Mouse (Mus musculus) heart, embryonic 16.5 days (tissue): Measurements from ENCODE around the gene Tbxas1. TPM values are rescaled to one million over a fixed set of nuclear protein-coding genes. Genes with fewer than 3 reads are reported as not detected.

ENCODE experiments used
- ATAC-seq: fragments of 200-750 bp; cut with Nextera tagmentation; replicated peaks from 2 replicates; pipeline ENCODE4 v1.8.0; 2017; ENCODE audit warnings: moderate number of reproducible peaks; ENCODE audit not compliant: insufficient read depth, low FRiP score; ENCODE audit errors: extremely low read depth
- H3K27ac ChIP-seq: fragments of 300-500 bp; sonication (generic); 2 replicates; pipeline ENCODE4 v1.5.1; 2014; ENCODE audit warnings: mild to moderate bottlenecking, low read length, control low read depth, moderate library complexity
- H3K27me3 ChIP-seq: fragments of 300-500 bp; sonication (generic); 2 replicates; pipeline ENCODE4 v1.6.1; 2014; ENCODE audit warnings: low read length, mixed read lengths; ENCODE audit not compliant: control insufficient read depth, insufficient read depth
- H3K36me3 ChIP-seq: fragments of 300-500 bp; sonication (generic); 2 replicates; pipeline ENCODE4 v1.6.1; 2014; ENCODE audit not compliant: control insufficient read depth, insufficient read depth
- H3K4me1 ChIP-seq: fragments of 300-500 bp; sonication (generic); 2 replicates; pipeline ENCODE4 v1.6.1; 2014; ENCODE audit warnings: low read length, mixed read lengths; ENCODE audit not compliant: control insufficient read depth, insufficient read depth
- H3K4me2 ChIP-seq: fragments of 300-500 bp; sonication (generic); 2 replicates; pipeline ENCODE4 v1.6.1; 2014; ENCODE audit warnings: low read depth, mild to moderate bottlenecking, control low read depth, low read length
- H3K4me3 ChIP-seq: fragments of 300-500 bp; sonication (generic); 2 replicates; pipeline ENCODE4 v1.5.1; 2014; ENCODE audit warnings: mild to moderate bottlenecking, control low read depth, low read length
- H3K9ac ChIP-seq: fragments of 300-500 bp; sonication (generic); 2 replicates; pipeline ENCODE4 v1.6.1; 2014; ENCODE audit warnings: low read length, control low read depth
- H3K9me3 ChIP-seq: fragments of 300-500 bp; sonication (generic); replicated peaks from 2 replicates; pipeline ENCODE4 v1.6.1; 2016; ENCODE audit warnings: low read length; ENCODE audit not compliant: control insufficient read depth
- WGBS: fragments of 180-500 bp; shearing (Covaris S2); extraction: QIAGEN DNeasy Blood & Tissue Kit; methylation state at CpG from one replicate; pipeline ENCODE4 v1.1.7; 2014; 5-methylcytosine and 5-hydroxymethylcytosine counted together
- polyA plus RNA-seq: library from polyadenylated mRNA; unstranded; fragments of >200 nt; fragmentation: Nextera tagmentation; extraction: Ambion mirVana; gene quantifications from 2 replicates; pipeline ENCODE4 v1.2.1, GENCODE M21; 2015

The Tbxas1 gene
- polyA plus RNA-seq, 1 experiment from 2014 or later = 1.9 TPM

DNA sequence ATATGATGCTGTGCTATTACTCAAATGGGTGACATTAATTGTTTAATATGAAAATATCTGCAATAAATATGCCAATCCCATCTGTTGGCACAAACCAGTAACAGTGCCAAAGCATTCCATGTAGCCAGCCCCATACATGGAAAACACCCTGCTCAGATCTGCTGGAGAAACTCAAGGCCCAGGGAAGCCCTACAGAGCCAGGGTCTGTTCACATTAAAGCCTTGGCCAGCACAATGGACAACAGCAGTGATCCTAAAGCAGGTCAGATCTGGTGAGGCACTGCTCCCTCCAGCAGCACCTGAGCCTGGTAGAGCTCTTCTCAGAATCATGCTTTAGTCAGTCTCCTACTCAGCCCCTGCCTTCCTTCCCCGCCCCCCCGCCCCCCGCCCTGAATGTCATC, 237.9 kb downstream of the Tbxas1 start:
- ATAC-seq = no peak
- no peak overlapping the region for H3K9ac ChIP-seq
- no peak overlapping the region for H3K4me2 ChIP-seq
- WGBS = 69% methylated on average over 3 of the region's 3 CpGs
- H3K36me3 ChIP-seq = peaks cover 11% of the 10 kb centered on the region; the same call in 1 of the 2 replicates
- peaks cover 13% of the 10 kb centered on the region for H3K4me1 ChIP-seq
- H3K27me3 ChIP-seq = no peaks in the 10 kb centered on the region
- H3K9me3 ChIP-seq = no peaks in the 10 kb centered on the region
- no peak overlapping the region for H3K4me3 ChIP-seq
- H3K27ac ChIP-seq = no peak overlapping the region

- H3K9me3 ChIP-seq = peaks cover 4% of the 10 kb centered on the region; the same call in 1 of the 2 replicates
- peaks cover 11% of the 10 kb centered on the region; the same call in 1 of the 2 replicates for H3K36me3 ChIP-seq
- no peak overlapping the region for H3K4me3 ChIP-seq
- peaks cover 13% of the 10 kb centered on the region for H3K4me1 ChIP-seq
- no peak overlapping the region for H3K9ac ChIP-seq
- no peak overlapping the region for H3K4me2 ChIP-seq
- H3K27me3 ChIP-seq = no peaks in the 10 kb centered on the region
- no peak for ATAC-seq
- 74% methylated on average over 1 of the region's 1 CpGs for WGBS
- H3K27ac ChIP-seq = no peak overlapping the region
Measured at GRCm38 (mm10) chr6:39115438-39115837, 240.2 kb downstream of the Tbxas1 start.

DNA sequence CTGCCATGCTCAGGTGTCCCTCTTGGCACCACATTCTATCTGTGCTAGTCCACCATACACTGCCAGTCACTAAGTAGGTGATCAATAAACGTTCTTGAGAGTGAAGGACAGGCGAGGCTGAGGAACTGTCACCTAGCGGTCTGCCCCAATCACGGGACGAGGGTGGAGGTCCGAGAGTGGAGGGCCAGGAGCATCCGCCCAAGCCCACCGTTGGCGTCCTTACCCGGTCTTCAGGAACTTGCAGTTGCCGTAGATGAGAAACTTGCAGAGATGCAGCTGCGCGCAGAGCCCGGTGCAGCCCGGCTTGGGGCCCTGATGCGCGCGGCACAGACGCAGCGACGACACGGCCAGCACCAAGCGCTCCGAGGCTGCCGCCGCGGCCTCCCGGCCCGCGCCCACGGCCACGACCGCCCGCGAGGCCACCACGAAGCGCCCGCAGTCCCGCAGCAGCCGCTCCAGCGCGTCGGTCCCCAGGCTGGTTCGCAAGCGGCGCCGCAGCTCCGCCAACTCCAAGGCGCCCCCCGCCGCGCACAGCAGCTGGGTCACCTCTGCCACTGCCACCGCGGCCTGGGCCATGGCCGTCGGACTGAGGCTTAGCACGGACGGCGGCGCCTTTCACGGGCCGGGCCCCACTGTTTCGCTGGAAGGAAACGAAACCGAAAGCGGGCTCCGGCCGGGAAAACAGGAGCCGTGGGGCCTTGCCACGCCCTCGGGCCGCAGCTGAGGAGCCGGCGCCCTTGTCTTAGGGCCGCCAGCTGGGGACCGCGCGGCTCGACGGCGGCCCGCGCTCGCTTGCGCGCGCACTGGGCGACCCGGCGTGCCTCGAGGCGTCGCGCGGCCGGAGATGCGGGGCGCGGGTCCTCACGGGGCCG, 242.6 kb downstream of the Tbxas1 start, which contains the start of gene Parp12:
Parp12 (minus strand) TSS at position 766 of the 872 bp plus-strand sequence.
- Histone ChIP-seq H3K27ac (peak within 1 kb of the TSS; percentile 69), H3K4me2 (peak within 1 kb of the TSS; percentile 73)
- 2% methylated on average over 101 of the region's 101 CpGs for WGBS

DNA sequence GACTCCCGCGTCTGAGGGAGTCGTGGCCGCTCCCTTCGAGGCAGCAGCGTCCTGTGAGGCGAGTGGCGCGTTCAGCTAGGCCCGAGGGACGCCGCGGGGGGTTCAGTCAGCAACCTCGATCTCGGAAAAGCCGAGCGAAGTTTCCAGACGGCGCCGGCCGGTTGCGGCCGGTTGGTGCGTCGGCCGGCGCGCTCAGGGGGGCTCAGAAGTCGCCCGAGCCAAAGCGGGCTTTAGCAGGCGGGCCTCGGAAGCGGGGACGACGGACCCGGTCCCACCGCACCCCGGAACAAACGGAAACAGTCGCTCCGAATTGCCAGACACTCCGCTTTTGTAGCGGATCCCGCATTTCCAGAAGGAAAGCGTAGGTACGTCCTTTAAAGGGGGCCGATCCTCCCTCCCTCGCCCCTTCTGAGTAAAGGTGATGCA, 243.3 kb downstream of the Tbxas1 start:
- ATAC-seq = peak; percentile 17; the same call in 1 of the 2 replicates
- WGBS = 9% methylated on average over 49 of the region's 49 CpGs

More for the DNA sequence above, 242.6 kb downstream of the Tbxas1 start, which contains the start of gene Parp12:
- H3K4me3 ChIP-seq = peak within 1 kb of the TSS; percentile 85
- peaks cover 7% of the 10 kb centered on the region for H3K36me3 ChIP-seq
- H3K27me3 ChIP-seq = no peaks in the 10 kb centered on the region
- H3K4me1 ChIP-seq = peaks cover 13% of the 10 kb centered on the region
- ATAC-seq = peak; percentile 87
- H3K9ac ChIP-seq = peak within 1 kb of the TSS; percentile 90
- peaks cover 4% of the 10 kb centered on the region; the same call in 1 of the 2 replicates for H3K9me3 ChIP-seq

DNA sequence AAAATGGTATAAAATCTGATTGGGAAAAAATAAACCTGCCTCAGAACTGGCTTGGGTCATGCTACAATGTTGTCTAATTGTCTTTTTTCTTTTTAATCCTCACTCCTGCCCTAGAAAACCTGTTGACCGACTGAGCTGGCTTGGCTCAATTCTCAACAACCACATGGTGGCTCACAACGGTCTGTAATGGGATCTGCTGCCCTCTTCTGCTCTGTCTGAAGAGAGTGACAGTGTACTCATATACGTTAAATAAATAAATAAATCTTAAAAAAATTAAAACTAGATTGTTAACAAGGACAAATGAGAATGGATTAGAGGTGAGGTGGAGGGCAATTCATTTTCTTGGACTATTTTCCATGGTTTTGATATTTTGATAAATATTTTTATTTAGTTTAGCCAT, 245.5 kb downstream of the Tbxas1 start:
- H3K4me2 ChIP-seq = no peak overlapping the region
- 38% methylated on average over 3 of the region's 3 CpGs for WGBS
- H3K36me3 ChIP-seq = peaks cover 7% of the 10 kb centered on the region
- no peak overlapping the region for H3K4me3 ChIP-seq
- no peak for ATAC-seq
- H3K9ac ChIP-seq = no peak overlapping the region
- peaks cover 4% of the 10 kb centered on the region; the same call in 1 of the 2 replicates for H3K9me3 ChIP-seq
- H3K27ac ChIP-seq = no peak overlapping the region
- peaks cover 13% of the 10 kb centered on the region for H3K4me1 ChIP-seq
- no peaks in the 10 kb centered on the region for H3K27me3 ChIP-seq

More for the DNA sequence above, 243.3 kb downstream of the Tbxas1 start:
- H3K4me2 ChIP-seq = peak overlapping the region; percentile 73
- peaks cover 4% of the 10 kb centered on the region; the same call in 1 of the 2 replicates for H3K9me3 ChIP-seq
- H3K27ac ChIP-seq = peak overlapping the region; percentile 69
- H3K27me3 ChIP-seq = no peaks in the 10 kb centered on the region
- H3K4me3 ChIP-seq = peak overlapping the region; percentile 85
- peaks cover 13% of the 10 kb centered on the region for H3K4me1 ChIP-seq
- H3K9ac ChIP-seq = peak overlapping the region; percentile 90
- peaks cover 7% of the 10 kb centered on the region for H3K36me3 ChIP-seq

GRCm38 (mm10) chr6:39124719-39125118, 249.5 kb downstream of the Tbxas1 start:
- no peak for ATAC-seq
- Histone ChIP-seq H3K4me3 (no peak overlapping the region), H3K36me3 (peaks cover 7% of the 10 kb centered on the region), H3K27ac (no peak overlapping the region), H3K27me3 (no peaks in the 10 kb centered on the region), H3K9me3 (peaks cover 4% of the 10 kb centered on the region), H3K4me1 (no peaks in the 10 kb centered on the region), H3K9ac (no peak overlapping the region), H3K4me2 (no peak overlapping the region)

GRCm38 (mm10) chr6:39131480-39131879, 256.3 kb downstream of the Tbxas1 start:
- Histone ChIP-seq H3K9ac (no peak overlapping the region), H3K4me2 (no peak overlapping the region), H3K27ac (no peak overlapping the region), H3K36me3 (peaks cover 15% of the 10 kb centered on the region), H3K4me1 (no peaks in the 10 kb centered on the region), H3K4me3 (no peak overlapping the region), H3K9me3 (peaks cover 4% of the 10 kb centered on the region), H3K27me3 (no peaks in the 10 kb centered on the region)
- no peak for ATAC-seq
- WGBS = 35% methylated on average over 4 of the region's 4 CpGs

DNA sequence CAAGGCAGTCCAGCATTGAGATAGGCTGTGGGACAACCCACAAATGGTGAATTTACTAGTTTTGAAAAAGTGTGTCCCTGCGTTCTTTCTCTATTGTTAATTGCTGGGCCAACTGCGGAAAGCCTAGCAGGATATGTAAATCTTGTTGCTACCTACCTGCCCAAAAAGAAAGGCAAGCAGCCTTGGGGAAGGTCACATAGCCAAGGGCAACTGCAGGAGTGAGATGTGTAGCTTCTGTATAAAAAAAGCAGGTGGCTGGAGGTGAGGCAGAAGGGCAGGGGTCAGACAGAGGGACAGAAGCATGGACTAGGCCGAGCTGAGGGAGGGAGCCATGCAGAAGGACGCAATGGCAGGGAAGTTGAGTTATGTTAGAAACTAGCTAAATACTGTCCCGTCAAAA, 257.4 kb downstream of the Tbxas1 start:
- no peak overlapping the region for H3K4me3 ChIP-seq
- peaks cover under 1% of the 10 kb centered on the region; the same call in 1 of the 2 replicates for H3K9me3 ChIP-seq
- no peaks in the 10 kb centered on the region for H3K27me3 ChIP-seq
- no peaks in the 10 kb centered on the region for H3K4me1 ChIP-seq
- WGBS = 66% methylated on average over 5 of the region's 5 CpGs
- no peak overlapping the region for H3K9ac ChIP-seq
- H3K36me3 ChIP-seq = peaks cover 15% of the 10 kb centered on the region
- no peak overlapping the region for H3K27ac ChIP-seq
- no peak for ATAC-seq
- no peak overlapping the region for H3K4me2 ChIP-seq
